Mouse (Mus musculus) limb, embryonic 12.5 days (tissue): ENCODE data around the gene Anp32e. TPM values are rescaled to one million over a fixed set of nuclear protein-coding genes. Genes with fewer than 3 reads are reported as not detected.
"Not testable (repeated sequence)": the region's sequence is repeated elsewhere in the genome, so short reads cannot be mapped to it uniquely, and the experiment has no call there.

Experiments used
- ATAC-seq: fragments of 200-750 bp; cut with Nextera tagmentation; 2 replicates; pipeline ENCODE4 v1.8.0; 2017; ENCODE audit warnings: low read depth, moderate TSS enrichment; ENCODE audit not compliant: insufficient number of reproducible peaks, insufficient read depth, low FRiP score, low TSS enrichment
- H3K27ac ChIP-seq: fragments of 300-500 bp; sonication (generic); 2 replicates; pipeline ENCODE4 v1.5.1; 2016; ENCODE audit warnings: mild to moderate bottlenecking, moderate library complexity
- H3K27me3 ChIP-seq: fragments of 300-500 bp; sonication (generic); 2 replicates; pipeline ENCODE4 v1.6.1; 2016; ENCODE audit warnings: mild to moderate bottlenecking, moderate library complexity
- H3K36me3 ChIP-seq: fragments of 300-500 bp; sonication (generic); 2 replicates; pipeline ENCODE4 v1.6.1; 2016; ENCODE audit warnings: mild to moderate bottlenecking, moderate library complexity
- H3K4me1 ChIP-seq: fragments of 300-500 bp; sonication (generic); replicated peaks from 2 replicates; pipeline ENCODE4 v1.6.1; 2016
- H3K4me2 ChIP-seq: fragments of 300-500 bp; sonication (generic); 2 replicates; pipeline ENCODE4 v1.6.1; 2016; ENCODE audit warnings: mild to moderate bottlenecking, moderate library complexity
- H3K4me3 ChIP-seq: fragments of 300-500 bp; sonication (generic); replicated peaks from 2 replicates; pipeline ENCODE4 v1.5.1; 2016; ENCODE audit warnings: mild to moderate bottlenecking
- H3K9ac ChIP-seq: fragments of 300-500 bp; sonication (generic); replicated peaks from 2 replicates; pipeline ENCODE4 v1.6.1; 2016; ENCODE audit warnings: mild to moderate bottlenecking, moderate library complexity
- H3K9me3 ChIP-seq: fragments of 300-500 bp; sonication (generic); 2 replicates; pipeline ENCODE4 v1.6.1; 2016; ENCODE audit warnings: mild to moderate bottlenecking, moderate library complexity
- WGBS: fragments of 180-500 bp; shearing (Covaris S2); methylation state at CpG from one replicate; pipeline ENCODE4 v1.1.7; 2016; 5-methylcytosine and 5-hydroxymethylcytosine counted together
- polyA plus RNA-seq: library from polyadenylated mRNA; unstranded; fragments of >200 nt; fragmentation: Nextera tagmentation; extraction: Ambion mirVana; gene quantifications from 2 replicates; pipeline ENCODE4 v1.2.1, GENCODE M21; 2016

The Anp32e gene
- polyA plus RNA-seq, 1 experiment from 2014 or later: 304 TPM

GRCm38 (mm10) chr3:95905146-95905939 lies 23.7 kb upstream of the Anp32e start:
- H3K9ac ChIP-seq: peak overlapping the region; percentile 74
- H3K36me3 ChIP-seq: peaks cover 7% of the 10 kb centered on the region
- H3K4me2 ChIP-seq: peak overlapping the region; percentile 93
- 0 out of 2 replicates have a peak, but pooled peaks have one; percentile 37 for ATAC-seq
- H3K4me1 ChIP-seq: peaks cover 45% of the 10 kb centered on the region
- H3K27ac ChIP-seq: peak overlapping the region; percentile 88
- peak overlapping the region; percentile 51 for H3K4me3 ChIP-seq
- H3K27me3 ChIP-seq: 0 out of 2 replicates have a peak, but pooled peaks cover 3% of the 10 kb centered on the region
- under 1% methylated on average over 18 of the region's 18 CpGs for WGBS
- H3K9me3 ChIP-seq: no peaks in the 10 kb centered on the region

GRCm38 (mm10) chr3:95905940-95906492 lies 23.0 kb upstream of the Anp32e start:
- WGBS: under 1% methylated on average over 12 of the region's 12 CpGs
- Histone ChIP-seq H3K4me3 (peak overlapping the region; percentile 51), H3K36me3 (peaks cover 2% of the 10 kb centered on the region; the same call in 1 of the 2 replicates), H3K27ac (peak overlapping the region; percentile 88; the same call in 1 of the 2 replicates), H3K9me3 (no peaks in the 10 kb centered on the region), H3K4me1 (peaks cover 45% of the 10 kb centered on the region), H3K27me3 (0 out of 2 replicates have a peak, but pooled peaks cover 3% of the 10 kb centered on the region), H3K4me2 (peak overlapping the region; percentile 93), H3K9ac (peak overlapping the region; percentile 74; the same call in 1 of the 2 replicates)
- peak; percentile 27; the same call in 1 of the 2 replicates for ATAC-seq

GRCm38 (mm10) chr3:95906860-95907259 lies 22.2 kb upstream of the Anp32e start:
- ATAC-seq: no peak
- Histone ChIP-seq H3K4me3 (peak overlapping the region; percentile 51), H3K36me3 (no peaks in the 10 kb centered on the region; the same call in 1 of the 2 replicates), H3K9ac (no peak overlapping the region), H3K4me1 (peaks cover 41% of the 10 kb centered on the region), H3K9me3 (no peaks in the 10 kb centered on the region), H3K27ac (no peak overlapping the region), H3K4me2 (peak overlapping the region; percentile 93), H3K27me3 (0 out of 2 replicates have a peak, but pooled peaks cover 3% of the 10 kb centered on the region)
- under 1% methylated on average over 12 of the region's 12 CpGs for WGBS

GRCm38 (mm10) chr3:95907613-95908012 lies 21.4 kb upstream of the Anp32e start:
- 0 out of 2 replicates have a peak, but pooled peaks cover 3% of the 10 kb centered on the region for H3K27me3 ChIP-seq
- no peak for ATAC-seq
- H3K27ac ChIP-seq: no peak overlapping the region
- WGBS: 31% methylated on average over 4 of the region's 4 CpGs
- no peaks in the 10 kb centered on the region for H3K9me3 ChIP-seq
- H3K4me2 ChIP-seq: 0 out of 2 replicates have a peak overlapping the region, but pooled peaks have one; percentile 93
- H3K4me1 ChIP-seq: peaks cover 34% of the 10 kb centered on the region
- H3K36me3 ChIP-seq: no peaks in the 10 kb centered on the region
- H3K9ac ChIP-seq: no peak overlapping the region
- H3K4me3 ChIP-seq: no peak overlapping the region

GRCm38 (mm10) chr3:95914706-95915105 lies 14.3 kb upstream of the Anp32e start:
- Histone ChIP-seq H3K9me3 (no peaks in the 10 kb centered on the region), H3K4me3 (no peak overlapping the region), H3K36me3 (no peaks in the 10 kb centered on the region), H3K27ac (no peak overlapping the region), H3K4me1 (no peaks in the 10 kb centered on the region), H3K9ac (no peak overlapping the region), H3K4me2 (no peak overlapping the region), H3K27me3 (no peaks in the 10 kb centered on the region)
- no peak for ATAC-seq
- WGBS: 87% methylated on average over 4 of the region's 4 CpGs

- no peaks in the 10 kb centered on the region for H3K36me3 ChIP-seq
- H3K4me3 ChIP-seq: no peak overlapping the region
- H3K27me3 ChIP-seq: no peaks in the 10 kb centered on the region
- WGBS: 78% methylated on average over 7 of the region's 7 CpGs
- no peaks in the 10 kb centered on the region for H3K9me3 ChIP-seq
- no peak for ATAC-seq
- H3K4me2 ChIP-seq: no peak overlapping the region
- no peak overlapping the region for H3K27ac ChIP-seq
- no peaks in the 10 kb centered on the region for H3K4me1 ChIP-seq
- H3K9ac ChIP-seq: no peak overlapping the region
Observed at GRCm38 (mm10) chr3:95916760-95917159, 12.3 kb upstream of the Anp32e start.

- not testable (repeated sequence) for H3K27ac ChIP-seq, ATAC-seq, H3K36me3 ChIP-seq, H3K9ac ChIP-seq, H3K4me1 ChIP-seq, H3K4me3 ChIP-seq, H3K9me3 ChIP-seq, H3K4me2 ChIP-seq, H3K27me3 ChIP-seq
- WGBS: 63% methylated on average over 2 of the region's 2 CpGs
Observed at GRCm38 (mm10) chr3:95920532-95920931, 8.5 kb upstream of the Anp32e start.

- 91% methylated on average over 7 of the region's 7 CpGs for WGBS
- not testable (repeated sequence) for H3K4me2 ChIP-seq, H3K27ac ChIP-seq, ATAC-seq, H3K4me1 ChIP-seq, H3K36me3 ChIP-seq, H3K4me3 ChIP-seq, H3K9me3 ChIP-seq, H3K9ac ChIP-seq, H3K27me3 ChIP-seq
Observed at GRCm38 (mm10) chr3:95923429-95923828, 5.6 kb upstream of the Anp32e start.

- Histone ChIP-seq H3K36me3 (no peaks in the 10 kb centered on the region), H3K27me3 (no peaks in the 10 kb centered on the region), H3K9me3 (no peaks in the 10 kb centered on the region), H3K4me2 (no peak overlapping the region), H3K4me1 (no peaks in the 10 kb centered on the region), H3K27ac (no peak overlapping the region), H3K4me3 (no peak overlapping the region), H3K9ac (no peak overlapping the region)
- ATAC-seq: no peak
- 60% methylated on average over 4 of the region's 4 CpGs for WGBS
Observed at GRCm38 (mm10) chr3:95924185-95924584, 4.9 kb upstream of the Anp32e start.

GRCm38 (mm10) chr3:95925087-95925486 lies 4.0 kb upstream of the Anp32e start:
- 85% methylated on average over 5 of the region's 5 CpGs for WGBS
- Histone ChIP-seq H3K36me3 (no peaks in the 10 kb centered on the region), H3K27ac (no peak overlapping the region), H3K4me1 (no peaks in the 10 kb centered on the region), H3K4me2 (no peak overlapping the region), H3K9me3 (no peaks in the 10 kb centered on the region), H3K4me3 (no peak overlapping the region), H3K27me3 (no peaks in the 10 kb centered on the region), H3K9ac (no peak overlapping the region)
- no peak for ATAC-seq

- 70% methylated on average over 6 of the region's 6 CpGs for WGBS
- H3K27ac ChIP-seq: peak overlapping the region; percentile 96
- ATAC-seq: no peak
Observed at GRCm38 (mm10) chr3:95928261-95928657, 787 bp upstream of the Anp32e start.

More at GRCm38 (mm10) chr3:95928261-95928657, 787 bp upstream of the Anp32e start:
- Histone ChIP-seq H3K4me3 (peak overlapping the region; percentile 95), H3K27me3 (no peaks in the 10 kb centered on the region), H3K4me1 (peaks cover 18% of the 10 kb centered on the region), H3K36me3 (peaks cover 9% of the 10 kb centered on the region), H3K9ac (peak overlapping the region; percentile 68; the same call in 1 of the 2 replicates), H3K9me3 (no peaks in the 10 kb centered on the region), H3K4me2 (peak overlapping the region; percentile 72)
